Comparison of ENCODE assay signal across 8 mouse cellular contexts in the genomic region with DNA sequence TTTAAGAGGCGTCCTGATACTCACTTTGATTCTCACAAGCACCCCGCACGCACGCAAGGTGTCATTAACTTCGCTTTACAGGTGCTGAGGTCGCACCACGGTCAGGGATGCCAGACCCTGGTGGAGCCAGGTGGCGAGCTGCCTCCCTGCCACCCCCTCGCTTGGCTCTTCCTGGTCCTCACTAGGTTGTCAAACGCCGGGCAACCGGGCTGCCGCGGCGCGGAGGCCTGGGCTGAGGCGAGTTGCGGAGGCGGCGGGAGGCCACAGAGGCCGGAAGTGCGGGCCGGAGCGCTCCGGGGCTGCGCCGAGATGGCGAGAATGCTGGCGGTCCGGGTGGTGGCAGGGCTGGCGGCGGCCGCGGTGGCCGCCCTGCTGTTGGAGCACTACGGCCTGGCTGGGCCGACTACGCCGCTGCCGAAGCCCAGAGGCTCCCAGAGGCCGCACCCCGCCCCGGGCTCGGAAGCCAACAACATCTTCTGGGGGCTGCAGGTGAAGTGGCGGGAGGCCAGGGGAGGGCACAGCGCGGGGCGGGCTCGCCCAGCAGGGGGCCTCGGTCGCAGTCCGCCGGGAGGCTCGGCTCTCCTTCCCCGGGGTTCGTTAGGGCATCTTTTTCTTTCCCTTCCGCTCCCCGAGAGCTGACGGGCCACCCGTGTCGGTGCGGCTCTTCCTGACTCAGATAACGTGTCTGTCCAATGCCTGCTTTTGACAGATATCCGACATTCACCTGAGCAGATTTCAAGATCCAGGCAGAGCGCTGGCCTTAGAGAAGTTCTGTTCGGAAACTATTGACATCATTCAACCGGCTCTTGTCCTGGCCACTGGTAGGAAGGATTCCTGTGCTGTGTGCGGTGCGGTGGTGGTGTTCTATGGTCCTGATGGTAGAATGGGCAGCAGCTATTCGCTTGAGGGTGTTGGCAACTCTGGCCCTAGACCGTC. TPM values are rescaled to one million over a fixed set of nuclear protein-coding genes. Genes with fewer than 3 reads are reported as not detected.
DNase-seq lines count a peak whose midpoint lies in the region; ATAC-seq and TF ChIP-seq lines count a peak whose summit lies in the region.

TSS of gene Tmem62 (plus strand) at position 28 of the 936 bp plus-strand sequence.

- H3K4me2 ChIP-seq in forebrain, embryonic 15.5 days (replicated peaks), result peak within 1 kb of the TSS; percentile 87
- H3K4me2 ChIP-seq in neural tube, embryonic 14.5 days (ENCODE audit: low read depth, low read length), result peak within 1 kb of the TSS; percentile 82

- peaks cover 19% of the 10 kb centered on the region for H3K36me3 ChIP-seq in G1E (replicated peaks)
- no peaks in the 10 kb centered on the region for H3K36me3 ChIP-seq in forebrain, embryonic 15.5 days
- H3K36me3 ChIP-seq in neural tube, embryonic 14.5 days (ENCODE audit: control insufficient read depth, insufficient read depth, low read length), result no peaks in the 10 kb centered on the region

- peaks cover 13% of the 10 kb centered on the region for H3K4me1 ChIP-seq in G1E (ENCODE audit: insufficient read depth, low read depth, low read length)
- peaks cover 10% of the 10 kb centered on the region; the same call in 1 of the 2 replicates for H3K4me1 ChIP-seq in forebrain, embryonic 15.5 days
- H3K4me1 ChIP-seq in neural tube, embryonic 14.5 days (ENCODE audit: control insufficient read depth, insufficient read depth, low read length), result peaks cover 5% of the 10 kb centered on the region; the same call in 1 of the 2 replicates

- H3K9ac ChIP-seq in forebrain, embryonic 15.5 days (replicated peaks), result peak within 1 kb of the TSS; percentile 91
- peak within 1 kb of the TSS; percentile 85 for H3K9ac ChIP-seq in neural tube, embryonic 14.5 days (replicated peaks; ENCODE audit: low read depth, low read length)

- no peaks in the 10 kb centered on the region for H3K9me3 ChIP-seq in G1E (replicated peaks)
- H3K9me3 ChIP-seq in forebrain, embryonic 15.5 days, result no peaks in the 10 kb centered on the region
- H3K9me3 ChIP-seq in neural tube, embryonic 14.5 days (ENCODE audit: control insufficient read depth, low read length), result no peaks in the 10 kb centered on the region

- WGBS in forebrain, embryonic 15.5 days, result under 1% methylated on average over 71 of the region's 71 CpGs
- 2% methylated on average over 59 of the region's 71 CpGs for WGBS in neural tube, embryonic 14.5 days

- no peaks in the 10 kb centered on the region for H3K27me3 ChIP-seq in G1E (ENCODE audit: insufficient read depth, low read length)
- no peaks in the 10 kb centered on the region for H3K27me3 ChIP-seq in forebrain, embryonic 15.5 days
- H3K27me3 ChIP-seq in neural tube, embryonic 14.5 days (ENCODE audit: control insufficient read depth, insufficient read depth, low read length), result no peaks in the 10 kb centered on the region

- TF ChIP-seq CTCF in G1E (IDR thresholded peaks at IDR 0.05; ENCODE audit: low read depth, low read length), result no peak

- H3K4me3 ChIP-seq in G1E (ENCODE audit: low read depth, low read length), result peak within 1 kb of the TSS; percentile 82
- peak within 1 kb of the TSS; percentile 88 for H3K4me3 ChIP-seq in forebrain, embryonic 15.5 days
- peak within 1 kb of the TSS; percentile 79 for H3K4me3 ChIP-seq in neural tube, embryonic 14.5 days (ENCODE audit: low read depth, low read length)

- peak within 1 kb of the TSS; percentile 85 for H3K27ac ChIP-seq in forebrain, embryonic 15.5 days (replicated peaks)
- H3K27ac ChIP-seq in neural tube, embryonic 14.5 days (ENCODE audit: low read depth, low read length), result peak within 1 kb of the TSS; percentile 89

- peak; percentile 22 for ATAC-seq in G1E (ENCODE audit: extremely low read depth, insufficient number of reproducible peaks, low FRiP score, poor library complexity, severe bottlenecking)
- peak; percentile 79 for ATAC-seq in forebrain, embryonic 15.5 days (replicated peaks)
- ATAC-seq in neural tube, embryonic 14.5 days (ENCODE audit: low read depth), result peak; percentile 85

- intact Hi-C loops in heart, postnatal 10 days (cut with DNase I), result loop anchor here (5.0 kb wide), 1 partner anchor 125 kb away; no protein-coding TSS in a partner anchor

- peak; percentile 85 for DNase-seq in G1E (ENCODE audit: low spot score)
- peak; percentile 82 for DNase-seq in cerebellum, adult 11-12 months
- peak; percentile 74 to 77 for DNase-seq in heart, postnatal 10 days
- DNase-seq in kidney, postnatal 4 days, result peak; percentile 77 to 84
- DNase-seq in lung, adult 18-20 months, result peak; percentile 71 to 72
- peak; percentile 79 for DNase-seq in testis, postnatal 10 days (ENCODE audit: low spot score)

RNA-seq across cellular contexts. Expression of gene Tmem62, which starts in this region (rescaled TPM):
- 16.9 and 22.8 TPM in 2 replicates for total RNA-seq in G1E (2014; fragmentation: Nextera tagmentation)
- total RNA-seq in G1E (2017), result 16.7 and 19.5 TPM in 2 replicates
- polyA plus RNA-seq in G1E (2012), result 1.7 and 2.1 TPM in 2 replicates
- 7.9 and 8.1 TPM in 2 replicates for polyA plus RNA-seq in forebrain, embryonic 15.5 days (2015; fragmentation: Nextera tagmentation; extraction: Ambion mirVana)
- total RNA-seq in heart, postnatal 10 days (2021), result 1 to 10 TPM; 3.3 to 5.0 TPM
- 22.1 and 22.6 TPM in 2 replicates for polyA plus RNA-seq in neural tube, embryonic 14.5 days (2014; fragmentation: Nextera tagmentation; extraction: Ambion mirVana)

Comparison
In these comparisons a context has a peak if more than half of its experiments do, and no peak if none do; other contexts are left out.
1. Peak in every context shown above with its lines: DNase-seq, ATAC-seq, H3K4me3 ChIP-seq and H3K27ac ChIP-seq.
2. ATAC-seq: peak in every context shown above with its lines; median percentile 85 in neural tube, embryonic 14.5 days; 79 in forebrain, embryonic 15.5 days; 22 in G1E.